Mouse (Mus musculus) T-cell, adult 2 months (primary cell): ENCODE measurements around the gene Lmo7.

Experiments used
- DNase-seq: peaks from one replicate; pipeline ENCODE4 v3.0.0; 2022; ENCODE audit warnings: low spot score

The Lmo7 gene

GRCm38 (mm10) chr14:101780016-101780415 lies 50.3 kb downstream of the Lmo7 start:
- DNase-seq: no peak

GRCm38 (mm10) chr14:101781219-101781618 lies 51.5 kb downstream of the Lmo7 start:
- DNase-seq: no peak

GRCm38 (mm10) chr14:101781943-101782510 lies 52.3 kb downstream of the Lmo7 start:
- DNase-seq: no peak

GRCm38 (mm10) chr14:101784315-101784945 lies 54.7 kb downstream of the Lmo7 start:
- no peak for DNase-seq

GRCm38 (mm10) chr14:101787903-101788302 lies 58.1 kb downstream of the Lmo7 start:
- no peak for DNase-seq

GRCm38 (mm10) chr14:101788475-101788874 lies 58.7 kb downstream of the Lmo7 start:
- no peak for DNase-seq

GRCm38 (mm10) chr14:101794553-101795177 lies 64.9 kb downstream of the Lmo7 start:
- DNase-seq: no peak

- DNase-seq: no peak
Observed at GRCm38 (mm10) chr14:101797930-101798500, 68.3 kb downstream of the Lmo7 start.

- DNase-seq: no peak
Observed at GRCm38 (mm10) chr14:101798766-101799165, 69.0 kb downstream of the Lmo7 start.

- no peak for DNase-seq
Observed at GRCm38 (mm10) chr14:101801674-101802073, 71.9 kb downstream of the Lmo7 start.

GRCm38 (mm10) chr14:101804119-101804518 lies 74.4 kb downstream of the Lmo7 start:
- DNase-seq: no peak

- DNase-seq: no peak
Observed at GRCm38 (mm10) chr14:101804562-101805327, 75.0 kb downstream of the Lmo7 start.

- no peak for DNase-seq
Observed at GRCm38 (mm10) chr14:101805328-101805697, 75.6 kb downstream of the Lmo7 start.

GRCm38 (mm10) chr14:101806058-101806457 lies 76.3 kb downstream of the Lmo7 start:
- no peak for DNase-seq

GRCm38 (mm10) chr14:101806607-101807006 lies 76.8 kb downstream of the Lmo7 start:
- DNase-seq: no peak

GRCm38 (mm10) chr14:101816450-101816849 lies 86.7 kb downstream of the Lmo7 start:
- DNase-seq: no peak

- no peak for DNase-seq
Observed at GRCm38 (mm10) chr14:101822390-101822789, 92.6 kb downstream of the Lmo7 start.

- no peak for DNase-seq
Observed at GRCm38 (mm10) chr14:101822871-101823270, 93.1 kb downstream of the Lmo7 start.

GRCm38 (mm10) chr14:101829676-101830075 lies 99.9 kb downstream of the Lmo7 start:
- DNase-seq: no peak

- DNase-seq: no peak
Observed at GRCm38 (mm10) chr14:101830116-101830515, 100.4 kb downstream of the Lmo7 start.

GRCm38 (mm10) chr14:101834109-101834508 lies 104.4 kb downstream of the Lmo7 start:
- DNase-seq: no peak

GRCm38 (mm10) chr14:101836401-101836800 lies 106.6 kb downstream of the Lmo7 start:
- DNase-seq: no peak

- DNase-seq: no peak
Observed at GRCm38 (mm10) chr14:101837176-101837575, 107.4 kb downstream of the Lmo7 start.
